Mouse (Mus musculus) thymus, adult 2 months (tissue): ENCODE measurements around the gene Sec16a.

ENCODE experiments used
- CTCF ChIP-seq: fragments of 200-500 bp; IDR thresholded peaks from 2 replicates; pipeline ENCODE4 v1.5.1; 2012; ENCODE audit warnings: mild to moderate bottlenecking, control low read depth, low read length, moderate library complexity, borderline replicate concordance; ENCODE audit not compliant: control insufficient read depth, poor library complexity, insufficient read depth; ENCODE audit errors: extremely low read depth
- POLR2A ChIP-seq: fragments of 200-500 bp; IDR thresholded peaks from 2 replicates; pipeline ENCODE4 v1.6.1; 2012; ENCODE audit warnings: mild to moderate bottlenecking, low read length, control low read depth, moderate library complexity; ENCODE audit not compliant: control insufficient read depth, poor library complexity, insufficient read depth; ENCODE audit errors: extremely low read depth

- TF ChIP-seq POLR2A (no peak), CTCF (no peak)
Measured at GRCm38 (mm10) chr2:26471652-26472285, 26.8 kb upstream of the Sec16a start.
